Mouse (Mus musculus) cerebellum, adult 2 months (tissue): ENCODE measurements around the gene Mrtfa. TPM values are rescaled to one million over a fixed set of nuclear protein-coding genes. Genes with fewer than 3 reads are reported as not detected.
A peak's percentile ranks its signal among the peaks of the same experiment; 100 is the strongest.

Experiments
- DNase-seq, 2 experiments: peaks; one replicate each; pipeline ENCODE4 v3.0.0; 2021
- H3K27ac ChIP-seq: fragments of 200-500 bp; 2 replicates; pipeline ENCODE4 v1.5.1; 2012; ENCODE audit warnings: low read length, control low read depth, inconsistent platforms; ENCODE audit not compliant: insufficient read depth
- H3K27me3 ChIP-seq: fragments of 200-500 bp; 2 replicates; pipeline ENCODE4 v1.6.1; 2012; ENCODE audit warnings: inconsistent platforms, mild to moderate bottlenecking, low read length, moderate library complexity; ENCODE audit not compliant: control insufficient read depth, insufficient read depth
- H3K4me1 ChIP-seq: fragments of 200-500 bp; 2 replicates; pipeline ENCODE4 v1.6.1; 2011; ENCODE audit warnings: low read length; ENCODE audit not compliant: control insufficient read depth, insufficient read depth
- H3K4me3 ChIP-seq: fragments of 200-500 bp; replicated peaks from 2 replicates; pipeline ENCODE3; 2011; ENCODE audit warnings: mild to moderate bottlenecking, low read depth, low read length, control low read depth; ENCODE audit not compliant: insufficient read depth
- CTCF ChIP-seq: fragments of 200-500 bp; IDR thresholded peaks from 2 replicates; pipeline ENCODE4 v1.5.1; 2011; ENCODE audit warnings: low read depth, mild to moderate bottlenecking, control low read depth, low read length, moderate library complexity, borderline replicate concordance; ENCODE audit not compliant: insufficient read depth
- POLR2A ChIP-seq: fragments of 200-500 bp; IDR thresholded peaks from 2 replicates; pipeline ENCODE4 v1.6.1; 2011; ENCODE audit warnings: low read length, control low read depth, borderline replicate concordance; ENCODE audit not compliant: insufficient read depth
- WGBS: fragments of 180-500 bp; shearing (Covaris S2); methylation state at CpG from one replicate; pipeline ENCODE4 v1.1.7; 2018; 5-methylcytosine and 5-hydroxymethylcytosine counted together
- polyA plus RNA-seq: library from polyadenylated mRNA; depleted of rRNA; stranded (reverse); fragments of >200 nt; gene quantifications from 2 replicates; pipeline ENCODE4 v1.2.3, GENCODE M21; 2012

Gene Mrtfa
- polyA plus RNA-seq, 1 experiment = 20.0 TPM

GRCm38 (mm10) chr15:81194791-81195190 is 4.2 kb upstream of the Mrtfa start:
- no peak for TF ChIP-seq POLR2A
- TF ChIP-seq CTCF = no peak
- Histone ChIP-seq H3K27ac (no peak overlapping the region), H3K4me1 (no peaks in the 10 kb centered on the region; the same call in 1 of the 2 replicates), H3K27me3 (no peaks in the 10 kb centered on the region), H3K4me3 (no peak overlapping the region)
- 90% methylated on average over 6 of the region's 6 CpGs for WGBS
- no peak for DNase-seq

DNA sequence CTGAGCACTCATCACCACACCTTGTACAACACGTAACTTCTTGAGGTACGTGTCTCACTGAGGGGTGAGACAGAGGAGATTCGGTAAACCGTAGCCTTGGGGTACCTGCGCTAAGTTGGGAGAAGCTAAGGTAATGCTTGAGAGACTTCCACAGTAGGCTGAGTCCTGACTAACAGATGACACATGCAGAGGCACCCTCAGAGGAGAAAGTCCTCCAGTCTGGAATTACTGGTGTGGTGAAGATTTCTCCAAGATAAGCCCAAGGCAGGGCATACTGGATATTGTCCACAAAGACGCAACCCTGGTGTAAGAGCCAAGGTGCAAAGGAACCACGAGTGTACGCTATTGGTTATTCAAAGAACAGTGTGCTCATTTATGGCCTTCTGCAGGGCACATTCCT is 2.3 kb upstream of the Mrtfa start:
- Histone ChIP-seq H3K27me3 (no peaks in the 10 kb centered on the region), H3K27ac (no peak overlapping the region), H3K4me1 (peaks cover 4% of the 10 kb centered on the region; the same call in 1 of the 2 replicates), H3K4me3 (no peak overlapping the region)
- 96% methylated on average over 8 of the region's 8 CpGs for WGBS
- DNase-seq = no peak
- TF ChIP-seq CTCF = no peak
- TF ChIP-seq POLR2A = no peak

DNA sequence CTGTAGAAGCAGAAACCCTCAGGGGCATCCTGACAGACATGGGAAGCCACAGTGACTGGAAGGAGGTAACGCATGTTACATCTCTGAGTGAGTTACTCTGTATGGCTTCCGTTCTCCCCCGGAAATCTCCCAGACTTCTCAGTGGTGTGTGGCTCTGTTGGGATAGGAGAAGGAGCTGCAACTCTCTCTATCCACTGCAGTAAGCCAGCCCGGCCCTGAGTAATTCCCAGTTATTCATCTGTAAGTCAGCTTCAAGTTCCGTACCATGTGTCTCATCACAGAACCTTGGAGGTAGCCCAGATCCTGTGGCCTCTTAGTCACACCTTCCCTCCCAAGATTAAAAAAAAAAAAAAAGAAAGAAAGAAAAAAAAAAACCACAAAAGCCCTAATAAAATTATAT is 1.8 kb upstream of the Mrtfa start:
- Histone ChIP-seq H3K27me3 (no peaks in the 10 kb centered on the region), H3K4me1 (peaks cover 4% of the 10 kb centered on the region; the same call in 1 of the 2 replicates), H3K27ac (no peak overlapping the region), H3K4me3 (no peak overlapping the region)
- TF ChIP-seq CTCF = no peak
- TF ChIP-seq POLR2A = no peak
- DNase-seq = no peak
- WGBS = 85% methylated on average over 5 of the region's 5 CpGs

DNA sequence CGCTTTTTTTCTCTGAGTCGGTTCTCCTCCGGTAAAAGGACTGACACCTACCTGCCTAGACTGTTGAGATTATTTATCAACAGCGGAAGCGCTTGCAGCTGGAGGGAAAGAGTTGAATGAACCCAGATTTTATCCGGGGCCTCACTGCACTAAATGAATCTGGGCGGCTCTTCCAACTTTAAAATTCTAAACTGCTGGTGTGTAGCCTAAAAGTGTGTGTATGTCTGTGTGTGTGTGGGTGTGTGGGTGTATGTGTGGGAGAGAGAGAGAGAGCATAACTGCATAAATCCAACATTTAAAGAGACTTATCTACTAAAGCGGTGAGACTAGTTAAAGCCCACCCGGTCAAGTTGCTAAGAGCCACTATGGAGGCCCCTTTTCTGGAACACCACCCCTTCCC is 746 bp upstream of the Mrtfa start:
- Histone ChIP-seq H3K4me1 (peaks cover 4% of the 10 kb centered on the region; the same call in 1 of the 2 replicates), H3K4me3 (peak overlapping the region; percentile 90), H3K27me3 (no peaks in the 10 kb centered on the region), H3K27ac (peak overlapping the region; percentile 76)
- TF ChIP-seq CTCF (no peak), POLR2A (no peak)
- 25% methylated on average over 9 of the region's 9 CpGs for WGBS
- no peak for DNase-seq

- Histone ChIP-seq H3K4me1 (peaks cover 4% of the 10 kb centered on the region; the same call in 1 of the 2 replicates), H3K27me3 (no peaks in the 10 kb centered on the region), H3K4me3 (peak overlapping the region; percentile 82), H3K27ac (no peak overlapping the region)
- peak; percentile 48 to 62 for DNase-seq
- TF ChIP-seq POLR2A (no peak), CTCF (no peak)
- WGBS = under 1% methylated on average over 44 of the region's 46 CpGs
Measured at GRCm38 (mm10) chr15:81190011-81190629, 437 bp downstream of the Mrtfa start.

GRCm38 (mm10) chr15:81189061-81189460 is 1.5 kb downstream of the Mrtfa start:
- DNase-seq = no peak
- TF ChIP-seq CTCF (no peak), POLR2A (no peak)
- no peak overlapping the region for H3K4me3 ChIP-seq
- 94% methylated on average over 2 of the region's 2 CpGs for WGBS
- no peak overlapping the region for H3K27ac ChIP-seq
- no peaks in the 10 kb centered on the region for H3K27me3 ChIP-seq
- H3K4me1 ChIP-seq = peaks cover 4% of the 10 kb centered on the region; the same call in 1 of the 2 replicates

- 100% methylated on average over 1 of the region's 1 CpGs for WGBS
- Histone ChIP-seq H3K27ac (no peak overlapping the region), H3K4me1 (peaks cover 4% of the 10 kb centered on the region; the same call in 1 of the 2 replicates), H3K4me3 (no peak overlapping the region), H3K27me3 (no peaks in the 10 kb centered on the region)
- DNase-seq = no peak
- TF ChIP-seq POLR2A = no peak
Measured at GRCm38 (mm10) chr15:81184913-81185312, 5.6 kb downstream of the Mrtfa start.

DNA sequence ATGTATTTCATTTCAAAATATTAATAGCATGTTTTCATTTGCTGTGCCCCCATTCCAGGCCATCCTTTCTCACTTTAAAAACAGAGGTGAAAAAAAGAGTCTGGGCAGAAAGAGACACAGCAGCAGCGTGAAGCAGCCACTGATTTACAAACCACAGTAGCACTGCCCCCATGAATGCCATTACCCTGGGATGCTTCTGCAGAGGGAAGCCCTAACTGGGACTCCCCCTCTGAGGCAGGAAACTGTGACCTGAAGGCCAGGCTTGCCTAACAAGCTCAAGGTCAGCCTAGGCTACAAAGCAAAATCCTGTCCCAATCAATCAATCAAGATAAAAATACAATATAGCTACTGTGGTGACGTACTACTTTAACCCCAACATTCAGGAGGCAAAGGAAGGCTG is 9.3 kb downstream of the Mrtfa start:
- no peak overlapping the region for H3K4me3 ChIP-seq
- no peaks in the 10 kb centered on the region for H3K27me3 ChIP-seq
- TF ChIP-seq CTCF = no peak
- no peak overlapping the region for H3K27ac ChIP-seq
- 75% methylated on average over 2 of the region's 2 CpGs for WGBS
- no peaks in the 10 kb centered on the region for H3K4me1 ChIP-seq
- DNase-seq = no peak
